Mouse (Mus musculus): ENCODE results near the gene Fbln5. TPM values are rescaled to one million over a fixed set of nuclear protein-coding genes. Genes with fewer than 3 reads are reported as not detected.
A peak's percentile ranks its signal among the peaks of the same experiment; 100 is the strongest.

The Fbln5 gene
- polyA plus RNA-seq, 1 experiment: 44.9 TPM

DNA sequence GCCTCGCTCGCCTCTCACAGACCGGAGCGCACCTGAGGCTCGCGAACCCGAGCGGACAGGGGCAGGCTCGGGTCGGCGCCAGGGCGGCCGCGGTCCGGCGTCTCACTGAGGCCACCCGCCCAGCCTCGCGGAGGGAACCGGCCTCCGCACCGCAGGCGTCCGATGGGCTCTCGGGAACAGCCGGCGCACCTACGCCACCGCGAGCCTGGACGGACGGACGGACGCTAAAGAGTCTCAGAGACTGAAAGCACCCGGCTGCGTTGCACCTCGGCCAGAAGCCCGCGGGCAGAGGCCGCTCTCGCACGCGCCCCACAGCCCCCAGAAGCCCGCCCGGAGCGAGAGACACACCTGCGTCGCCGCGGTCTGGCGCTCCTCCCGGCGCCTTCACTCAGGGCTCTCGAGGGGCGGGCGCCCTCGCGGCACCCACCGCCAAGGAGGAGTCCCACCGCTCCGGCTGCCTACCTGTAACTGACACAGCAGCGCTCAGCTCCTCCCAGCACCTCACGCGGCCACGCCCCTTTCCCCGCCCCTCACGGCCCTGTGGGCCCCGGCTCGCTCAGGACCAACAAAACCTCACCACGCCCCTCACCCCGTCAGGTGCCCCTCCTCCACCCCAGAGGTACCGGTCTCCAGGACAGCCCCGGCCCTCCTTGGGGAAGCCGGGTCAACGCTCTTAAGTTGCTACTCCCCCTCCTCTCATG, 100.7 kb downstream of the Fbln5 start, which contains the start of gene Tc2n:
TSS of gene Tc2n (minus strand) at position 470 of the 701 bp plus-strand sequence.
- H3ac ChIP-seq (ENCODE audit: control insufficient read depth, insufficient read length): no peak within 1 kb of the TSS
- TF ChIP-seq MAX (IDR thresholded peaks at IDR 0.05; ENCODE audit: low read depth): no peak
- TF ChIP-seq MYOG (IDR thresholded peaks at IDR 0.05; ENCODE audit: control insufficient read depth in 1 of 3, insufficient read depth in 1 of 3, insufficient read length in 2 of 3, low read depth in 2 of 3): no peak
- no peak for TF ChIP-seq MYOD1 (IDR thresholded peaks at IDR 0.05; ENCODE audit: control insufficient read depth in 1 of 3, insufficient read length in 2 of 3, low read depth in 2 of 3)
- no peak for TF ChIP-seq POLR2A (IDR thresholded peaks at IDR 0.05; ENCODE audit: insufficient read length, low read depth)
- TF ChIP-seq POLR2AphosphoS2 (IDR thresholded peaks at IDR 0.05; ENCODE audit: insufficient read length, low read depth): no peak
- no peak for TF ChIP-seq USF1 (IDR thresholded peaks at IDR 0.05; ENCODE audit: low read depth)
- no peak for TF ChIP-seq TCF3 (IDR thresholded peaks at IDR 0.05; ENCODE audit: insufficient read length, low read depth)
- TF ChIP-seq CEBPB (IDR thresholded peaks at IDR 0.05; ENCODE audit: insufficient read depth, poor library complexity, severe bottlenecking): no peak
- TF ChIP-seq TCF12 (IDR thresholded peaks at IDR 0.05; ENCODE audit: insufficient read depth, poor library complexity, severe bottlenecking): no peak
- TF ChIP-seq E2F4 (IDR thresholded peaks at IDR 0.05; ENCODE audit: insufficient read depth): no peak
- TF ChIP-seq REST (IDR thresholded peaks at IDR 0.05; ENCODE audit: insufficient read depth, insufficient read length): no peak
- TF ChIP-seq SRF (IDR thresholded peaks at IDR 0.05; ENCODE audit: control insufficient read depth, insufficient read length, low read depth): no peak
- H3K36me3 ChIP-seq (ENCODE audit: control insufficient read depth, insufficient read depth): no peaks in the 10 kb centered on the region
- peak within 1 kb of the TSS; percentile 52 for H3K4me2 ChIP-seq (ENCODE audit: low read depth)
- no peak within 1 kb of the TSS for H3K4me3 ChIP-seq
- peaks cover 10% of the 10 kb centered on the region for H3K27me3 ChIP-seq (ENCODE audit: control insufficient read depth, insufficient read depth, insufficient read length)
- no peaks in the 10 kb centered on the region for H3K79me2 ChIP-seq (ENCODE audit: control insufficient read depth, insufficient read depth)

DNA sequence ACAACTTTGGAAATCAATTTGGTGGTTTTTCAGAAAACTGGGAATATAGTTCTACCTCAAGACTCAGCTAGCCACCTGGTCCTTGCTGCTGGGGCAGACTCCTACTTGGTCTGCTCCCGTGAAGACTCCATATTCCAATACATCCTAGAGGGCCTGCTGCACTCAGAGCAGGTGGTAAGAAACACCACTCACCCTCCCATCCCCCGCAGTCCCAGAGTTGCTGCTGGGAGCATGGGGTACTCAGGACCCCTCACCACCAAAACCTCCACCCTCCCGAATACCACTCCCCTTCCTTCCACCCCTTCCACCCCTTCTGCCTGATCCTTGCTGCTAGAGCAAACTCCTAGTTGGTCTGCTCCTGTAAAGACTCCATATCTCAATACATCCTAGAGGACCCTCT, 119.7 kb downstream of the Fbln5 start:
- no peak for TF ChIP-seq MYOG (IDR thresholded peaks at IDR 0.05; ENCODE audit: control insufficient read depth in 1 of 3, insufficient read depth in 1 of 3, insufficient read length in 2 of 3, low read depth in 2 of 3)
- H3K4me2 ChIP-seq (ENCODE audit: low read depth): no peak overlapping the region
- no peak overlapping the region for H3ac ChIP-seq (ENCODE audit: control insufficient read depth, insufficient read length)
- no peak overlapping the region for H3K4me3 ChIP-seq
- no peaks in the 10 kb centered on the region for H3K27me3 ChIP-seq (ENCODE audit: control insufficient read depth, insufficient read depth, insufficient read length)
- H3K79me2 ChIP-seq (ENCODE audit: control insufficient read depth, insufficient read depth): no peaks in the 10 kb centered on the region
- no peaks in the 10 kb centered on the region for H3K36me3 ChIP-seq (ENCODE audit: control insufficient read depth, insufficient read depth)

Other genes starting within 250 kb of the Fbln5 start
- not detected for gene Tc2n, start 100.5 kb downstream of the Fbln5 start, polyA plus RNA-seq (2012; fragmentation: generic; extraction: Trizol)
- gene Trip11, start 94.2 kb upstream of the Fbln5 start, polyA plus RNA-seq (2012; fragmentation: generic; extraction: Trizol): 3.0 TPM
- 2.8 TPM for gene Atxn3, start 139.2 kb upstream of the Fbln5 start, polyA plus RNA-seq (2012; fragmentation: generic; extraction: Trizol)
- 11.0 TPM for gene Cpsf2, start 156.9 kb upstream of the Fbln5 start, polyA plus RNA-seq (2012; fragmentation: generic; extraction: Trizol)